Mouse (Mus musculus) CH12.LX (cell line): ENCODE measurements around the gene Irx4. TPM values are rescaled to one million over a fixed set of nuclear protein-coding genes. Genes with fewer than 3 reads are reported as not detected.

Experiments used
- DNase-seq: peaks from one replicate; pipeline ENCODE4 v3.0.0-alpha.2; 2013; ENCODE audit errors: extremely low read depth
- H3K27ac ChIP-seq: 2 replicates; pipeline ENCODE4 v1.5.1; 2012; ENCODE audit warnings: low read depth, mild to moderate bottlenecking, control low read depth, moderate library complexity; ENCODE audit not compliant: insufficient read depth
- H3K27me3 ChIP-seq: replicated peaks from 2 replicates; pipeline ENCODE3; 2012; ENCODE audit warnings: inconsistent platforms
- H3K36me3 ChIP-seq, 2 experiments: replicated peaks in 1 of 2; 2 replicates each; pipeline versions ENCODE3 to v1.6.1; 2012; ENCODE audit warnings: inconsistent platforms in 1 of 2, low read length in 1 of 2, mild to moderate bottlenecking in 1 of 2, mixed read lengths in 1 of 2, moderate library complexity in 1 of 2; ENCODE audit not compliant: control insufficient read depth in 1 of 2, insufficient read depth in 1 of 2
- H3K4me1 ChIP-seq, 2 experiments: 2 replicates each; pipeline ENCODE4 v1.6.1; 2012; ENCODE audit warnings: inconsistent platforms in 1 of 2, moderate library complexity in 1 of 2; ENCODE audit not compliant: insufficient read depth in 2 of 2, control insufficient read depth in 1 of 2
- H3K4me2 ChIP-seq: 2 replicates; pipeline ENCODE4 v1.6.1; 2012; ENCODE audit warnings: low read depth, mild to moderate bottlenecking, control low read depth; ENCODE audit not compliant: poor library complexity, insufficient read depth, severe bottlenecking
- H3K4me3 ChIP-seq, 3 experiments: fragments of 150-350 bp in 1 of 3; sonication (generic) in 1 of 3; replicated peaks in 1 of 3; 2 replicates each; pipeline versions ENCODE3 to v1.5.1; 2011 to 2012; ENCODE audit warnings: low read depth in 2 of 3, low read length in 2 of 3, mild to moderate bottlenecking in 2 of 3, moderate library complexity in 2 of 3, control low read depth in 1 of 3, improper control_type of control experiment in 1 of 3, inconsistent platforms in 1 of 3, mixed read lengths in 1 of 3; ENCODE audit not compliant: poor library complexity in 1 of 3
- H3K79me2 ChIP-seq: replicated peaks from 2 replicates; pipeline ENCODE4 v1.6.1; 2012; ENCODE audit warnings: mild to moderate bottlenecking, moderate library complexity; ENCODE audit not compliant: control insufficient read depth, poor library complexity, insufficient read depth, severe bottlenecking; ENCODE audit errors: extremely low read depth
- H3K9ac ChIP-seq: 2 replicates; pipeline ENCODE4 v1.6.1; 2012; ENCODE audit warnings: low read depth, mild to moderate bottlenecking, control low read depth, moderate library complexity; ENCODE audit not compliant: insufficient read depth
- H3K9me3 ChIP-seq: replicated peaks from 2 replicates; pipeline ENCODE3; 2012; ENCODE audit warnings: low read length, inconsistent platforms, mixed read lengths
- E2F4 ChIP-seq: IDR thresholded peaks from 2 replicates; pipeline ENCODE4 v1.6.1; 2011; ENCODE audit warnings: low read depth, low read length, improper control_type of control experiment; ENCODE audit not compliant: insufficient replicate concordance
- KAT2A ChIP-seq: IDR thresholded peaks from 2 replicates; pipeline ENCODE4 v1.6.1; 2012; ENCODE audit warnings: low read length, improper control_type of control experiment, inconsistent platforms; ENCODE audit not compliant: insufficient replicate concordance
- MEF2A ChIP-seq: IDR thresholded peaks from 2 replicates; pipeline ENCODE4 v1.6.1; 2014; ENCODE audit warnings: low read depth, mild to moderate bottlenecking, inconsistent platforms, low read length, improper control_type of control experiment, borderline replicate concordance
- MYC ChIP-seq: IDR thresholded peaks from 2 replicates; pipeline ENCODE4 v1.6.1; 2011; ENCODE audit warnings: low read depth, mild to moderate bottlenecking, improper control_type of control experiment, low read length
- NRF1 ChIP-seq: IDR thresholded peaks from 2 replicates; pipeline ENCODE4 v1.6.1; 2014; ENCODE audit warnings: low read depth, mild to moderate bottlenecking, inconsistent platforms, low read length, improper control_type of control experiment, moderate library complexity
- PAX5 ChIP-seq: IDR thresholded peaks from 2 replicates; pipeline ENCODE4 v1.6.1; 2012; ENCODE audit warnings: low read length, inconsistent platforms, mixed read lengths
- POLR2A ChIP-seq: IDR thresholded peaks from 2 replicates; pipeline ENCODE4 v1.6.1; 2011; ENCODE audit warnings: low read depth, mild to moderate bottlenecking, improper control_type of control experiment, low read length
- POLR2AphosphoS2 ChIP-seq: IDR thresholded peaks from 2 replicates; pipeline ENCODE4 v1.6.1; 2011; ENCODE audit warnings: low read depth, low read length, improper control_type of control experiment
- RAD21 ChIP-seq: IDR thresholded peaks from 2 replicates; pipeline ENCODE4 v1.6.1; 2011; ENCODE audit warnings: low read depth, mild to moderate bottlenecking, low read length, improper control_type of control experiment, moderate library complexity
- RCOR1 ChIP-seq: conservative IDR thresholded peaks from 2 replicates; pipeline ENCODE4 v1.6.1; 2012; ENCODE audit warnings: low read depth, mild to moderate bottlenecking, inconsistent platforms, low read length, improper control_type of control experiment
- SIN3A ChIP-seq: IDR thresholded peaks from 2 replicates; pipeline ENCODE4 v1.6.1; 2012; ENCODE audit warnings: low read length, improper control_type of control experiment, inconsistent platforms
- TBP ChIP-seq: conservative IDR thresholded peaks from 2 replicates; pipeline ENCODE4 v1.6.1; 2011; ENCODE audit warnings: low read depth, low read length, improper control_type of control experiment
- ZKSCAN1 ChIP-seq: IDR thresholded peaks from 2 replicates; pipeline ENCODE4 v1.6.1; 2012; ENCODE audit warnings: low read depth, inconsistent platforms, low read length, improper control_type of control experiment, borderline replicate concordance
- dilution Hi-C: fragments of 300-500 bp; cut with MboI; formaldehyde crosslinking; loops from 2 replicates; pipeline ENCODE4 v1.14.3; 2020; ENCODE audit warnings: low sequenced_read_pairs; ENCODE audit not compliant: extremely low pct_unique_long_range_greater_than_20kb, extremely low pct_ligation_motif_present
- in situ Hi-C: fragments of 300-500 bp; cut with MboI; formaldehyde crosslinking; loops from 3 replicates; pipeline ENCODE4 v1.14.3; 2019; ENCODE audit warnings: low sequenced_read_pairs, low pct_ligation_motif_present, low pct_unique_long_range_greater_than_20kb, mixed read lengths
- polyA plus RNA-seq: library from polyadenylated mRNA; unstranded; fragments of >175 nt; gene quantifications from 2 replicates; pipeline ENCODE4 v1.2.1, GENCODE M21; 2012; ENCODE audit warnings: low read depth; ENCODE audit not compliant: insufficient read length
- total RNA-seq, 2 experiments: library from RNA; depleted of rRNA; stranded (reverse); fragments of 300-350 nt in 1 of 2; fragments of >200 nt in 1 of 2; gene quantifications; 2 replicates each; pipeline ENCODE4 v1.2.3; 2012 to 2014

Gene Irx4
- total and polyA plus RNA-seq, 3 experiments: not detected

- no peaks in the 10 kb centered on the region for H3K79me2 ChIP-seq
- H3K9me3 ChIP-seq: no peaks in the 10 kb centered on the region
- no peak overlapping the region for H3K27ac ChIP-seq
- no peak overlapping the region for H3K9ac ChIP-seq
- no peak for TF ChIP-seq RCOR1
- TF ChIP-seq MEF2A: no peak
- TF ChIP-seq SIN3A: no peak
- no peak for TF ChIP-seq RAD21
- TF ChIP-seq, all 38 proteins: peak for 0
- Histone ChIP-seq H3K4me3 (no peak overlapping the region), H3K4me2 (peak overlapping the region; percentile 89), H3K4me1 (peaks cover 12 to 60% of the 10 kb centered on the region in 2 experiments), H3K27me3 (peaks cover 68% of the 10 kb centered on the region), H3K36me3 (no peaks in the 10 kb centered on the region)
- dilution Hi-C loops: no loop called here
- in situ Hi-C loops: no loop called here
- no peak for DNase-seq
These were observed 10.3 kb downstream of the Irx4 start for GRCm38 (mm10) chr13:73270451-73271081.

GRCm38 (mm10) chr13:73271336-73272242, 11.3 kb downstream of the Irx4 start:
- DNase-seq: no peak
- in situ Hi-C loops (no loop called here), dilution Hi-C loops (no loop called here)
- Histone ChIP-seq H3K9ac (no peak overlapping the region), H3K4me1 (peaks cover 12 to 64% of the 10 kb centered on the region in 2 experiments), H3K9me3 (no peaks in the 10 kb centered on the region), H3K27ac (no peak overlapping the region), H3K79me2 (no peaks in the 10 kb centered on the region), H3K4me2 (peak overlapping the region; percentile 89), H3K36me3 (no peaks in the 10 kb centered on the region), H3K27me3 (peaks cover 63% of the 10 kb centered on the region), H3K4me3 (peak overlapping the region in 1 of 3 experiments; percentile 23)
- no peak for TF ChIP-seq TBP
- TF ChIP-seq MEF2A: no peak
- no peak for TF ChIP-seq MYC
- no peak for TF ChIP-seq KAT2A
- no peak for TF ChIP-seq POLR2A
- no peak for TF ChIP-seq PAX5
- TF ChIP-seq ZKSCAN1: no peak
- no peak for TF ChIP-seq NRF1
- TF ChIP-seq E2F4: no peak
- no peak for TF ChIP-seq POLR2AphosphoS2
